8 mouse cellular contexts compared by ENCODE assay signal in genomic region chr10:87854408-87854807, GRCm38 (mm10). TPM values are rescaled to one million over a fixed set of nuclear protein-coding genes. Genes with fewer than 3 reads are reported as not detected.
DNase-seq lines count a peak whose midpoint lies in the region; ATAC-seq and TF ChIP-seq lines count a peak whose summit lies in the region.

No protein-coding gene starts in this region.

- TF ChIP-seq EP300 in liver, postnatal 0 days (IDR thresholded peaks at IDR 0.05; ENCODE audit: low read depth) = no peak

- H3K9ac ChIP-seq in embryonic facial prominence, embryonic 14.5 days (ENCODE audit: low read depth, low read length) = no peak overlapping the region
- H3K9ac ChIP-seq in kidney, postnatal 0 days (ENCODE audit: low read depth, low read length) = no peak overlapping the region
- no peak overlapping the region for H3K9ac ChIP-seq in liver, postnatal 0 days (replicated peaks)

- H3K9me3 ChIP-seq in embryonic facial prominence, embryonic 14.5 days (ENCODE audit: control insufficient read depth, low read length) = no peaks in the 10 kb centered on the region
- H3K9me3 ChIP-seq in kidney, postnatal 0 days (replicated peaks; ENCODE audit: low read length) = no peaks in the 10 kb centered on the region
- no peaks in the 10 kb centered on the region for H3K9me3 ChIP-seq in liver, postnatal 0 days (ENCODE audit: low read length)

- ATAC-seq in embryonic facial prominence, embryonic 14.5 days (ENCODE audit: low read depth) = no peak
- ATAC-seq in kidney, postnatal 0 days (replicated peaks; ENCODE audit: low FRiP score, low read depth) = 0 out of 2 replicates have a peak, but pooled peaks have one; percentile 21
- ATAC-seq in liver, postnatal 0 days = no peak
- ATAC-seq in erythroblast, adult 5-6 weeks (replicated peaks; ENCODE audit: low FRiP score, poor library complexity, severe bottlenecking) = no peak

- DNase-seq in urinary bladder, adult 18-20 months (ENCODE audit: low spot score in 2 of 2) = peak; percentile 17 to 33
- DNase-seq in urinary bladder, postnatal 10 days (ENCODE audit: low spot score) = no peak
- peak; percentile 84 for DNase-seq in adrenal gland, postnatal 10 days
- DNase-seq in embryonic facial prominence, embryonic 14.5 days (ENCODE audit: low spot score) = peak; percentile 56
- DNase-seq in kidney, postnatal 0 days (ENCODE audit: low spot score) = peak; percentile 72
- peak; percentile 71 for DNase-seq in liver, postnatal 0 days
- peak; percentile 45 for DNase-seq in right cerebral cortex, postnatal 14 days

- peaks cover 31% of the 10 kb centered on the region for H3K4me1 ChIP-seq in embryonic facial prominence, embryonic 14.5 days (ENCODE audit: control insufficient read depth, insufficient read depth, low read length)
- peaks cover 3% of the 10 kb centered on the region; the same call in 1 of the 2 replicates for H3K4me1 ChIP-seq in kidney, postnatal 0 days (replicated peaks; ENCODE audit: insufficient read depth, low read length)
- peaks cover 10% of the 10 kb centered on the region for H3K4me1 ChIP-seq in liver, postnatal 0 days (ENCODE audit: insufficient read depth)

- no peak overlapping the region for H3K4me3 ChIP-seq in embryonic facial prominence, embryonic 14.5 days (ENCODE audit: low read depth, low read length)
- H3K4me3 ChIP-seq in kidney, postnatal 0 days (replicated peaks; ENCODE audit: low read depth, low read length) = no peak overlapping the region
- no peak overlapping the region for H3K4me3 ChIP-seq in liver, postnatal 0 days (ENCODE audit: low read depth, low read length)

- no peaks in the 10 kb centered on the region for H3K27me3 ChIP-seq in embryonic facial prominence, embryonic 14.5 days (replicated peaks; ENCODE audit: control insufficient read depth, insufficient read depth, low read length)
- no peaks in the 10 kb centered on the region for H3K27me3 ChIP-seq in kidney, postnatal 0 days (ENCODE audit: insufficient read depth, low read length)
- no peaks in the 10 kb centered on the region for H3K27me3 ChIP-seq in liver, postnatal 0 days (ENCODE audit: insufficient read depth, low read length)

- H3K27ac ChIP-seq in embryonic facial prominence, embryonic 14.5 days (replicated peaks; ENCODE audit: low read depth, low read length) = no peak overlapping the region
- no peak overlapping the region for H3K27ac ChIP-seq in kidney, postnatal 0 days
- no peak overlapping the region for H3K27ac ChIP-seq in liver, postnatal 0 days (ENCODE audit: low read depth)

- TF ChIP-seq CTCF in kidney, postnatal 0 days (IDR thresholded peaks at IDR 0.05; ENCODE audit: low read depth) = peak; percentile 78
- TF ChIP-seq CTCF in liver, postnatal 0 days (IDR thresholded peaks at IDR 0.05; ENCODE audit: low read depth) = peak; percentile 78

- no peak overlapping the region for H3K4me2 ChIP-seq in embryonic facial prominence, embryonic 14.5 days (ENCODE audit: low read depth, low read length)
- H3K4me2 ChIP-seq in kidney, postnatal 0 days (ENCODE audit: low read length) = no peak overlapping the region
- no peak overlapping the region for H3K4me2 ChIP-seq in liver, postnatal 0 days (ENCODE audit: low read depth, low read length)

- 4% methylated on average over 5 of the region's 5 CpGs for WGBS in embryonic facial prominence, embryonic 14.5 days
- WGBS in kidney, postnatal 0 days = under 1% methylated on average over 5 of the region's 5 CpGs
- WGBS in liver, postnatal 0 days (ENCODE audit: insufficient replicate concordance) = 1% methylated on average over 5 of the region's 5 CpGs

- no peaks in the 10 kb centered on the region for H3K36me3 ChIP-seq in embryonic facial prominence, embryonic 14.5 days (ENCODE audit: control insufficient read depth, insufficient read depth, low read length)
- H3K36me3 ChIP-seq in kidney, postnatal 0 days (ENCODE audit: insufficient read depth, low read length) = no peaks in the 10 kb centered on the region
- H3K36me3 ChIP-seq in liver, postnatal 0 days (replicated peaks; ENCODE audit: insufficient read depth, low read length) = no peaks in the 10 kb centered on the region

RNA-seq across cellular contexts. Expression of gene Igf1, which starts 3.7 kb away (rescaled TPM):
- total RNA-seq in adrenal gland, postnatal 10 days (2021) = 100 to 1,000 TPM in 1 of 2 experiments, 10 to 100 TPM in 1; 66.7 to 104 TPM
- 142 and 158 TPM in 2 replicates for polyA plus RNA-seq in embryonic facial prominence, embryonic 14.5 days (2014; fragmentation: Nextera tagmentation; extraction: Ambion mirVana)
- 23.1 and 24.0 TPM in 2 replicates for polyA plus RNA-seq in kidney, postnatal 0 days (2015; fragmentation: Nextera tagmentation; extraction: Ambion mirVana)
- polyA plus RNA-seq in liver, postnatal 0 days (2015; fragmentation: Nextera tagmentation; extraction: Ambion mirVana) = 34.1 and 42.3 TPM in 2 replicates
- total RNA-seq in erythroblast, adult 5-6 weeks (2015; ENCODE audit: low replicate concordance) = 15.9 and 25.3 TPM in 2 replicates
- 7.3 and 13.2 TPM in 2 replicates for total RNA-seq in erythroblast, adult 5-6 weeks (2017; ENCODE audit: low replicate concordance)
